Mouse (Mus musculus) T-cell, adult 2 months (primary cell): ENCODE measurements around the gene Platr17.

ENCODE experiments used
- DNase-seq: peaks from one replicate; pipeline ENCODE4 v3.0.0; 2022; ENCODE audit warnings: low spot score

Platr17 gene

GRCm38 (mm10) chr17:33920282-33921097 lies 15.6 kb downstream of the Platr17 start:
- peak; percentile 84 for DNase-seq

- DNase-seq = no peak
Measured at GRCm38 (mm10) chr17:33921361-33921760, 16.4 kb downstream of the Platr17 start.

GRCm38 (mm10) chr17:33924577-33925283 lies 19.8 kb downstream of the Platr17 start:
- peak; percentile 73 for DNase-seq

- DNase-seq = no peak
Measured at GRCm38 (mm10) chr17:33925406-33926116, 20.6 kb downstream of the Platr17 start.

GRCm38 (mm10) chr17:33926207-33926932 lies 21.4 kb downstream of the Platr17 start:
- DNase-seq = no peak

GRCm38 (mm10) chr17:33928251-33928947 lies 23.5 kb downstream of the Platr17 start:
- DNase-seq = no peak

- peak; percentile 94 for DNase-seq
Measured at GRCm38 (mm10) chr17:33929371-33930279, 24.7 kb downstream of the Platr17 start, which contains the start of gene Rgl2. Gene Rgl2 (plus strand): TSS chr17:33929543.

- DNase-seq = peak; percentile 57
Measured at GRCm38 (mm10) chr17:33930280-33931158, 25.6 kb downstream of the Platr17 start.

GRCm38 (mm10) chr17:33931159-33931866 lies 26.4 kb downstream of the Platr17 start:
- DNase-seq = peak; percentile 46

GRCm38 (mm10) chr17:33931947-33932346 lies 27.0 kb downstream of the Platr17 start:
- no peak for DNase-seq

- no peak for DNase-seq
Measured at GRCm38 (mm10) chr17:33932448-33932847, 27.5 kb downstream of the Platr17 start.

- no peak for DNase-seq
Measured at GRCm38 (mm10) chr17:33932970-33933369, 28.0 kb downstream of the Platr17 start.

- DNase-seq = no peak
Measured at GRCm38 (mm10) chr17:33935422-33936055, 30.6 kb downstream of the Platr17 start.

- DNase-seq = no peak
Measured at GRCm38 (mm10) chr17:33936993-33937392, 32.1 kb downstream of the Platr17 start.

GRCm38 (mm10) chr17:33938783-33939182 lies 33.8 kb downstream of the Platr17 start:
- no peak for DNase-seq

GRCm38 (mm10) chr17:33940206-33940805 lies 35.4 kb downstream of the Platr17 start, which contains the start of the genes Pfdn6 and Wdr46:
Gene Pfdn6 (minus strand): TSS chr17:33940343.
Gene Wdr46 (plus strand): TSS chr17:33940660.
- DNase-seq = peak; percentile 84

GRCm38 (mm10) chr17:33940981-33941380 lies 36.0 kb downstream of the Platr17 start:
- no peak for DNase-seq
